Mouse (Mus musculus): Measurements from ENCODE around the gene Trpm1.
"Not testable (repeated sequence)": the region's sequence is repeated elsewhere in the genome, so short reads cannot be mapped to it uniquely, and the experiment has no call there.

The Trpm1 gene

GRCm38 (mm10) chr7:64153535-64153934, at the start of gene Trpm1:
Trpm1 (plus strand) TSS chr7:64153835.
- DNase-seq (ENCODE audit: low read depth, low spot score), result no peak

DNA sequence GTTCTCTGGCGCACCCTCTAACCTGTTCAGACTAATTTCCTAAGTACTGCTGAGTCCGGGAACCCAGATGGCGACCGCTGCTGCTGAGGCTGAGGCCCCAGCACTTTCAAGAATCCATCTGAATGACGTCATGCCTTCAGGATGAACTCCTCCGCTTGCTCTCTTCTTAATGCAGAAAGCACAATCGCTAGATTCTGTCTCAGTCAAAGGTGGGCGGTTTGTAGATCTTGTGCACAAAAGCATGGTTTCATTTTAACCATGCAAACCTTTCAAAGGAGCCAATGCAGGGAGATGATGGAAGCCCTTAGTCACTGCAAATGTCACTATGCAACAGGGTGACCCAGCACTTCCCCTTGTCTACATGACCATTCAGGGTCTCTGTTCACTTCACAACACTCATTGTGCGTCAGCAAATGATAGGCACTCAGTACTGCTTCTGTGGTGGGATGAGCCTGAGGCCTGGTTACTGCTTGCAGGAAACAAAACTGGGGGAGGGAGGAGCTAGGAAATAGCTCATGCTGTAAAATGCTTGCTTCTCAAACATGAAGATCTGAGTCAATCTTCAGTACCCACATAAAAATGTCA, 31.4 kb upstream of the Trpm1 start:
- no peak for DNase-seq (ENCODE audit: low read depth, low spot score)

GRCm38 (mm10) chr7:64123721-64124120, 29.9 kb upstream of the Trpm1 start:
- DNase-seq (ENCODE audit: low read depth, low spot score), result no peak

GRCm38 (mm10) chr7:64125994-64126393, 27.6 kb upstream of the Trpm1 start:
- not testable (repeated sequence) for DNase-seq (ENCODE audit: low read depth, low spot score)

- DNase-seq (ENCODE audit: low read depth, low spot score), result no peak
These were observed 13.8 kb upstream of the Trpm1 start for GRCm38 (mm10) chr7:64139866-64140265.

GRCm38 (mm10) chr7:64141301-64142032, 12.2 kb upstream of the Trpm1 start:
- no peak for DNase-seq (ENCODE audit: low read depth, low spot score)

DNA sequence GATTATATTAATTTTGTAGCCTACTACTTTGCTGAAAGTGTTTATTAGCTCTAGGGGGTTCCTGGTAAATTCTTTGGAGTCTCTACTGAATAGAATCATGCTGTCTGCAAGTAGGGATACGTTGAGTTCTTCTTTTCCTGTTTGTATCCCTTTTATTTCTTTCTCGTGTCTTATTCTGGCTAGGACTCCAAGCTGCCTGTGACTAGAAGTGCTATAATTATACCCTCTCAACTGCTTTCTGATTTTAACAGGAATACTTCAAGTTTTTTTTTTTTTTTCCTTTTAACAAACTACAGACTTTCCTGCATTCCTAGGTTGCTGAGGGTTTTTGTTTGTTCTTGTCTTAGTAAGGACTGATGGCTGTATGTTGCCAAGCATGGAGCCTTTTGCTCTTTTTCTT, 4.3 kb upstream of the Trpm1 start:
- no peak for DNase-seq (ENCODE audit: low read depth, low spot score)

- DNase-seq (ENCODE audit: low read depth, low spot score), result no peak
These were observed 3.9 kb upstream of the Trpm1 start for GRCm38 (mm10) chr7:64149747-64150146.

GRCm38 (mm10) chr7:64150436-64151080, 3.1 kb upstream of the Trpm1 start:
- DNase-seq (ENCODE audit: low read depth, low spot score), result no peak

DNA sequence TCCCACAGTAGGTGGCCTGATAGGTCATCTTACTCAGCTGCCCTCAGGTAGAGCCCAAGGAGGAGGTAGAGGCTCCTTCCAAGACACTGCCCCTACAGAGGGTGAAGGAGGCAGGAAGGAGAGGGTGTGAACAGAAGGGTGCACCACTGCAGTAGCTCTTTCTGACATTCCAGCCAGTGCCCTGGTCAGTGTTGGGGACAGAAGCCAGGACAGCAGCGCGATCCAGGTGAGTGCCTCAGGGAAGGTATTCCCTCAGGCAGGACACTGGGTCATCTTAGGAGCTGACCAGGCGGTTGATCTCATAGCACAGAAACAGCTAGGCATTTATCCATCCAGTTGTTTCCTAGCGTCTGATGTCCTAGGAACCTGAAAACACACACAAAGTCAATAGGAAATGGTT, 1.6 kb downstream of the Trpm1 start:
- no peak for DNase-seq (ENCODE audit: low read depth, low spot score)

- no peak for DNase-seq (ENCODE audit: low read depth, low spot score)
These were observed 2.1 kb downstream of the Trpm1 start for GRCm38 (mm10) chr7:64155687-64156086.

- no peak for DNase-seq (ENCODE audit: low read depth, low spot score)
These were observed 2.8 kb downstream of the Trpm1 start for GRCm38 (mm10) chr7:64156271-64156911.

DNA sequence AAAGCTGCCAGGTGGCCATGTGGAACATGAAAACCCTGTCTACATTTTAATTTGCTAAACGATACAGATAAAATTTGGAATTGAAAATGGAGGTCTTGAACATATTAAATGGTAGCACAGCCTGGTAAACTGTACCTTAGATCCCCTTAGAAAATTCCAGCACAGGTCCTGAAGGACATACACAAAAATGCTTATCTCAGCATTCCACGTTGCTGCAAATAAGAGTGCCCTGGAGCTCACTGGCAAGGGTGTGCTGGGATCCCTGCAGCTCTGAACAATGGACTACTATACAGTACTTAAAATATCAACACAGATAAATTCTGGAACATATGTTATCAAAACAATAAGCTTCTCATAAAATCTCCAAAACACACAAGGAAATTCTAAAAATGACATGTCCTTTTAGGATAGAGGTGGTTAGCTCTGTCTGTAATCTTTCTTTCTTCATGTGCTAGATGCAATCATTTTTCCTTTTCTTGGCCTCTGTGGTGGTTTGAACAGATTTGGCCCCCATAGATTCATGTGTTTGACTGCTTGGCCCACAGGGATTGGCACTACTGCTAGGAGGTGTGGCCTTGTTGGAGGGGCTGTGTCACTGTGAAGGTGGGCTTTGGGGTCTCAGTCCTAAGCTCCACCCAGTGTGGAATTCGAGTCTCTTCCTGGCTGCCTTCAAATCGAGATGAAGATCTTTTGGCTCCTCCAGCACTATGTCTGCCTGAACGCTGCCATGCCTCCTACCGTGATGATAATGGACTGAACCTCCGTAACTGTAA, 3.5 kb downstream of the Trpm1 start:
- DNase-seq (ENCODE audit: low read depth, low spot score), result no peak

GRCm38 (mm10) chr7:64158281-64159055, 4.8 kb downstream of the Trpm1 start:
- no peak for DNase-seq (ENCODE audit: low read depth, low spot score)

DNA sequence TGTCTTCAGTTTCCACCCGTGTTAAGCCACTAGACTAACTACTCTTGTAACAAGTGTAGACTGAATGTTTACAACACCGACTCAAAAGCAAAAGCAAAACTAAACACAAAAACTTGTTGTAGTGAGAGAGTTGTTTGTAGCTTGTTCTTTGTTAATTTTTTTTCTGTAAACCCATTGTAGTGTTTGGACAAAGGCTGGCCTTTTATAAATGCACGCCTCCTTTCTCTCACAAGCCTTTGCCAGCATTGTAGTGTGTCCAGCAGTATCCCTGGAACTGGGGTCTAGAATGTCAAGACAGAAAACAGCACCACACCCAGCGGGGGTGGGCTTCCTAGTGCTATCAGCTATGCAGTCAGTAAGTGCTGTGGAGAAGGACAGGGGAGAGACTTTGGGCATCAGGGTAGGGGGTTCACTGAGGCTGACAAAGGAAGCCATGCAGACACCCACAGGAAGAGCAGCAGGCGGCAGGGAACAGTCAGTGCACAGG, 5.5 kb downstream of the Trpm1 start:
- DNase-seq (ENCODE audit: low read depth, low spot score), result no peak

GRCm38 (mm10) chr7:64159612-64160591, 6.3 kb downstream of the Trpm1 start:
- no peak for DNase-seq (ENCODE audit: low read depth, low spot score)

GRCm38 (mm10) chr7:64160737-64161470, 7.3 kb downstream of the Trpm1 start:
- no peak for DNase-seq (ENCODE audit: low read depth, low spot score)

- DNase-seq (ENCODE audit: low read depth, low spot score), result no peak
These were observed 8.4 kb downstream of the Trpm1 start for GRCm38 (mm10) chr7:64161990-64162389.

DNA sequence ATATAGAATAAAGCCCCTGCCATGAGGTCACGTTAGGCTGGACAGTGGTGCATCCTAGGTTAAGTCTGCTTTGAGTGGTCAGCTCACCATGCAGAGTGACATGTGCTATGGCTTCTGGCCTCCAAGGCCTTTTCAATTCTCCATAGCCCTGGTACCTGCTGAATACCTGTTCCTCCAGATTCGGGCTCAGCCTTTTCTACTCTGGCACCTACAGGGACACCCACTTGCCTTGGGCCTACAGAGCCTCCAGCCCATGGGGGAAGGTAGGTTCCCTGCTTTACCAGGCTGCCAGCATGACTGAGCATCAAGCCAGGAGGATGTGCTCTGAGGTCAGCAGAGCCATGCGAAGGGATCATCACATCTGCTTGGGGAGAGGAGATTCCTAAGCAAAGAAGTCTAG, 9.5 kb downstream of the Trpm1 start:
- no peak for DNase-seq (ENCODE audit: low read depth, low spot score)
